Mouse (Mus musculus) urinary bladder, postnatal 10 days (tissue): ENCODE data around the gene Duox1.

Source experiments
- DNase-seq: peaks from one replicate; pipeline ENCODE4 v3.0.0; 2022; ENCODE audit warnings: low spot score

The Duox1 gene

GRCm38 (mm10) chr2:122315372-122315771, at the start of gene Duox1:
TSS of gene Duox1 (plus strand) at chr2:122315672.
- DNase-seq, result no peak

GRCm38 (mm10) chr2:122266407-122267193, 48.9 kb upstream of the Duox1 start:
- no peak for DNase-seq

GRCm38 (mm10) chr2:122278769-122279168, 36.7 kb upstream of the Duox1 start:
- DNase-seq, result no peak

- DNase-seq, result no peak
Measured at GRCm38 (mm10) chr2:122284091-122284490, 31.4 kb upstream of the Duox1 start.

GRCm38 (mm10) chr2:122286137-122286536, 29.3 kb upstream of the Duox1 start:
- DNase-seq, result no peak

GRCm38 (mm10) chr2:122294916-122295315, 20.6 kb upstream of the Duox1 start:
- DNase-seq, result no peak

- DNase-seq, result no peak
Measured at GRCm38 (mm10) chr2:122297271-122298095, 18.0 kb upstream of the Duox1 start.

GRCm38 (mm10) chr2:122298096-122298499, 17.4 kb upstream of the Duox1 start, which contains the start of gene Duox2:
TSS of gene Duox2 (minus strand) at chr2:122298449.
- no peak for DNase-seq

GRCm38 (mm10) chr2:122298596-122299490, 16.6 kb upstream of the Duox1 start, which contains the start of gene Duoxa2:
TSS of gene Duoxa2 (plus strand) at chr2:122298900.
- DNase-seq, result no peak

- DNase-seq, result no peak
Measured at GRCm38 (mm10) chr2:122299911-122300655, 15.4 kb upstream of the Duox1 start.

GRCm38 (mm10) chr2:122300656-122301020, 14.8 kb upstream of the Duox1 start:
- no peak for DNase-seq

GRCm38 (mm10) chr2:122301081-122301920, 14.2 kb upstream of the Duox1 start:
- no peak for DNase-seq

GRCm38 (mm10) chr2:122301921-122302573, 13.4 kb upstream of the Duox1 start:
- no peak for DNase-seq

- DNase-seq, result no peak
Measured at GRCm38 (mm10) chr2:122302574-122303241, 12.8 kb upstream of the Duox1 start.

GRCm38 (mm10) chr2:122304544-122304943, 10.9 kb upstream of the Duox1 start:
- DNase-seq, result no peak

- DNase-seq, result no peak
Measured at GRCm38 (mm10) chr2:122305097-122305892, 10.2 kb upstream of the Duox1 start.

GRCm38 (mm10) chr2:122306184-122306583, 9.3 kb upstream of the Duox1 start:
- DNase-seq, result no peak

- DNase-seq, result no peak
Measured at GRCm38 (mm10) chr2:122309647-122310046, 5.8 kb upstream of the Duox1 start.
